Mouse (Mus musculus): ENCODE measurements at regions not wholly inside any gene's neighbourhood (a gene's known extent, or its start where the extent isn't known, plus 50 kb on each side); places are given as distances from the start of the nearest gene placed in this dataset.

GRCm38 (mm10) chr14:109583084-109583483 is 669.1 kb upstream of the Slitrk1 start:
- no peaks in the 10 kb centered on the region for H3K27me3 ChIP-seq (replicated peaks; ENCODE audit: control insufficient read depth, insufficient read depth, low read length)
- H3K4me3 ChIP-seq (ENCODE audit: low read length) = no peak overlapping the region
- WGBS = 96% methylated on average over 3 of the region's 3 CpGs
- H3K9me3 ChIP-seq (ENCODE audit: control insufficient read depth, low read length) = no peaks in the 10 kb centered on the region
- H3K36me3 ChIP-seq (ENCODE audit: control insufficient read depth, insufficient read depth, low read length) = no peaks in the 10 kb centered on the region
- no peak overlapping the region for H3K9ac ChIP-seq (ENCODE audit: low read depth, low read length)
- no peak overlapping the region for H3K27ac ChIP-seq (ENCODE audit: low read depth, low read length)
- H3K4me1 ChIP-seq (ENCODE audit: control insufficient read depth, insufficient read depth, low read depth, low read length) = no peaks in the 10 kb centered on the region
- no peak for ATAC-seq
- H3K4me2 ChIP-seq (ENCODE audit: low read length) = no peak overlapping the region

DNA sequence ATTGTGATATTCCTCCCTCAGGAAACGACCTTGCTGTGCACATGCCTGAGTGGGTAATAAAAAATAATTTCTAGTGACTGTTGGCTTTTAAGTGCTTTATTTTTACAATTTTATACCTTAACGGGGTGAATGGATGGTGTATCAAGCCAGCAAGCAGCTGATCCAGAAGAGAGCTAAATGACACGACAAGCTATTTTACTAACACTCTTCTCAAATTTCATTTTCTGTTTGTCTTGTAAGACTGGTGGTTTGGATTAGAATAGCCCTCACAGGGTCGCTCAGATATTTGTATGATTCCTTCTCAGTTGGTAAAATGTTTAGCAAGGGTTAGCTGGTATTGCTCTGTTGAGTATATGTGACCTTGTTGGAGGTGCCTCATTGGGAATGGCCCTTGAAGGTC is 665.7 kb upstream of the Slitrk1 start:
- Histone ChIP-seq H3K9me3 (ENCODE audit: control insufficient read depth, low read length) (no peaks in the 10 kb centered on the region), H3K27me3 (replicated peaks; ENCODE audit: control insufficient read depth, insufficient read depth, low read length) (no peaks in the 10 kb centered on the region), H3K9ac (ENCODE audit: low read depth, low read length) (no peak overlapping the region), H3K36me3 (ENCODE audit: control insufficient read depth, insufficient read depth, low read length) (no peaks in the 10 kb centered on the region), H3K4me3 (ENCODE audit: low read length) (no peak overlapping the region), H3K27ac (ENCODE audit: low read depth, low read length) (no peak overlapping the region), H3K4me1 (ENCODE audit: control insufficient read depth, insufficient read depth, low read depth, low read length) (no peaks in the 10 kb centered on the region), H3K4me2 (ENCODE audit: low read length) (no peak overlapping the region)
- WGBS = 69% methylated on average over 4 of the region's 4 CpGs
- ATAC-seq = no peak

GRCm38 (mm10) chr14:109550603-109551002 is 636.6 kb upstream of the Slitrk1 start:
- Histone ChIP-seq H3K4me3 (ENCODE audit: low read length) (no peak overlapping the region), H3K4me2 (ENCODE audit: low read length) (no peak overlapping the region), H3K9me3 (ENCODE audit: control insufficient read depth, low read length) (no peaks in the 10 kb centered on the region), H3K4me1 (ENCODE audit: control insufficient read depth, insufficient read depth, low read depth, low read length) (no peaks in the 10 kb centered on the region), H3K27ac (ENCODE audit: low read depth, low read length) (no peak overlapping the region), H3K27me3 (replicated peaks; ENCODE audit: control insufficient read depth, insufficient read depth, low read length) (no peaks in the 10 kb centered on the region), H3K9ac (ENCODE audit: low read depth, low read length) (no peak overlapping the region), H3K36me3 (ENCODE audit: control insufficient read depth, insufficient read depth, low read length) (no peaks in the 10 kb centered on the region)
- ATAC-seq = peak; percentile 37; the same call in 1 of the 2 replicates
- WGBS = 56% methylated on average over 5 of the region's 5 CpGs

- no peaks in the 10 kb centered on the region for H3K27me3 ChIP-seq (replicated peaks; ENCODE audit: control insufficient read depth, insufficient read depth, low read length)
- H3K9ac ChIP-seq (ENCODE audit: low read depth, low read length) = no peak overlapping the region
- H3K4me2 ChIP-seq (ENCODE audit: low read length) = no peak overlapping the region
- no peaks in the 10 kb centered on the region for H3K4me1 ChIP-seq (ENCODE audit: control insufficient read depth, insufficient read depth, low read depth, low read length)
- no peak for ATAC-seq
- no peak overlapping the region for H3K4me3 ChIP-seq (ENCODE audit: low read length)
- no peaks in the 10 kb centered on the region for H3K36me3 ChIP-seq (ENCODE audit: control insufficient read depth, insufficient read depth, low read length)
- H3K9me3 ChIP-seq (ENCODE audit: control insufficient read depth, low read length) = no peaks in the 10 kb centered on the region
- H3K27ac ChIP-seq (ENCODE audit: low read depth, low read length) = no peak overlapping the region
- WGBS = 96% methylated on average over 3 of the region's 3 CpGs
Observed at GRCm38 (mm10) chr14:109514920-109515319, 601.0 kb upstream of the Slitrk1 start.

Data from hindbrain, embryonic 16.5 days (tissue).